Mouse (Mus musculus) cerebellum, adult 11 months (tissue): ENCODE data around the gene Krtap1-3.

Source experiments
- DNase-seq: peaks from one replicate; pipeline ENCODE4 v3.0.0; 2022

Krtap1-3 gene

GRCm38 (mm10) chr11:99557976-99558745 lies 33.0 kb downstream of the Krtap1-3 start:
- no peak for DNase-seq

GRCm38 (mm10) chr11:99556753-99557152 lies 34.4 kb downstream of the Krtap1-3 start, which contains the start of gene Krtap3-2:
Gene Krtap3-2, minus strand, starts transcription at chr11:99556853.
- DNase-seq = no peak

- no peak for DNase-seq
These were observed 34.9 kb downstream of the Krtap1-3 start for GRCm38 (mm10) chr11:99556195-99556594.

GRCm38 (mm10) chr11:99550765-99551164 lies 40.4 kb downstream of the Krtap1-3 start, which contains the start of gene Krtap3-3:
Gene Krtap3-3, minus strand, starts transcription at chr11:99550865.
- DNase-seq = no peak

- no peak for DNase-seq
These were observed 43.2 kb downstream of the Krtap1-3 start for GRCm38 (mm10) chr11:99547892-99548291.
